Mouse (Mus musculus) thymus, postnatal 10 days (tissue): Measurements from ENCODE around the gene Mta3.
"Not testable (repeated sequence)": the region's sequence is repeated elsewhere in the genome, so short reads cannot be mapped to it uniquely, and the experiment has no call there.

Experiments used
- DNase-seq, 2 experiments: peaks; one replicate each; pipeline ENCODE4 v3.0.0; 2021; ENCODE audit warnings: low spot score in 2 of 2

Mta3 gene

GRCm38 (mm10) chr17:83849081-83849675 lies 143.2 kb downstream of the Mta3 start:
- DNase-seq = no peak

- DNase-seq = no peak
Measured at GRCm38 (mm10) chr17:83849717-83850116, 143.8 kb downstream of the Mta3 start.

GRCm38 (mm10) chr17:83850458-83850857 lies 144.5 kb downstream of the Mta3 start:
- DNase-seq = peak; percentile 62 to 88

GRCm38 (mm10) chr17:83850864-83851263 lies 144.9 kb downstream of the Mta3 start:
- DNase-seq = no peak

- no peak for DNase-seq
Measured at GRCm38 (mm10) chr17:83853831-83854230, 147.9 kb downstream of the Mta3 start.

- peak in 1 of 2 experiments; percentile 32 for DNase-seq
Measured at GRCm38 (mm10) chr17:83854284-83854918, 148.4 kb downstream of the Mta3 start.

- no peak for DNase-seq
Measured at GRCm38 (mm10) chr17:83858413-83858812, 152.4 kb downstream of the Mta3 start.

GRCm38 (mm10) chr17:83859639-83860038 lies 153.7 kb downstream of the Mta3 start:
- no peak for DNase-seq

GRCm38 (mm10) chr17:83860224-83860623 lies 154.3 kb downstream of the Mta3 start:
- no peak for DNase-seq

GRCm38 (mm10) chr17:83860968-83861367 lies 155.0 kb downstream of the Mta3 start:
- DNase-seq = not testable (repeated sequence)

GRCm38 (mm10) chr17:83861444-83862133 lies 155.6 kb downstream of the Mta3 start:
- DNase-seq = peak; percentile 92 to 98

- DNase-seq = peak; percentile 55 to 61
Measured at GRCm38 (mm10) chr17:83862134-83862881, 156.3 kb downstream of the Mta3 start.

GRCm38 (mm10) chr17:83865366-83865765 lies 159.4 kb downstream of the Mta3 start:
- no peak for DNase-seq

- no peak for DNase-seq
Measured at GRCm38 (mm10) chr17:83866582-83866981, 160.6 kb downstream of the Mta3 start.

- DNase-seq = no peak
Measured at GRCm38 (mm10) chr17:83870385-83870784, 164.4 kb downstream of the Mta3 start.
